Mouse (Mus musculus) cerebellum, adult 11-12 months (tissue): Measurements from ENCODE around the gene Prkd2.

Source experiments
- DNase-seq: peaks from one replicate; pipeline ENCODE4 v3.0.0; 2022

Gene Prkd2

DNA sequence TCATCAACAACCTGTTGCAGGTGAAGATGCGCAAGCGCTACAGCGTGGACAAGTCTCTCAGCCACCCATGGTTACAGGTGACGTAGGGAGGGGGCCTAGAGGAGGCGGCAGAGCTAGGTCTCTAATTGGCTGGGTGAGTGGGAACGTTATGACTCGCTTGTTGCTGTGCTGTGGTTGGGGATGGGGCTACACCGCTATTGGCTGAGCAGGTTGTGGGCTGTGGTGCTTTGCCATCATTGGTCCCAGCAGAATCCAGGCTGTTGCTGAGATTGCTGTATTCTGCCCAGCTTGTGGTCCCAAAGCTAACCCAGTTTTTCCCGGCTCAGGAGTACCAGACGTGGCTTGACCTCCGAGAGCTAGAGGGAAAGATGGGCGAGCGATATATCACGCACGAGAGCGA lies 26.8 kb downstream of the Prkd2 start:
- DNase-seq = peak; percentile 98

DNA sequence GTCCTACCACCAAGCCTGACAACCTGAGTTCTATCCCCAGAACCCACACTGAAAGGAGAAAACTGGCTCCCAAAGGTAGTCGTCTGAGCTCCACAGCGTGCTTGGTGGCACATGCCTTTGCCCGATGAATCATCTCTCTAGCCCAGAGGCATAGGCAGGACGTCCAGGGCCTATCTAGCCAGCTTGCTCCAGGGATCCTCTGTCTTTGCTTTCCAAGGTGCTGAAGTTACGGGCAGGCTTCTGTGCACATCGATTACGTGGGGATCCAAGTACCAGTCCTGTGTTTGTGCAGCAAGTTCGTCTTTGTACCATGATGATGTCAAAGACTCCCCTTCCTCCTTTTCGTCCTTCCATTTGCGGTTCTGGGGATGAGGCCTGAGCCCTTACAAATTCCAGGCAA lies 28.9 kb downstream of the Prkd2 start:
- DNase-seq = no peak

DNA sequence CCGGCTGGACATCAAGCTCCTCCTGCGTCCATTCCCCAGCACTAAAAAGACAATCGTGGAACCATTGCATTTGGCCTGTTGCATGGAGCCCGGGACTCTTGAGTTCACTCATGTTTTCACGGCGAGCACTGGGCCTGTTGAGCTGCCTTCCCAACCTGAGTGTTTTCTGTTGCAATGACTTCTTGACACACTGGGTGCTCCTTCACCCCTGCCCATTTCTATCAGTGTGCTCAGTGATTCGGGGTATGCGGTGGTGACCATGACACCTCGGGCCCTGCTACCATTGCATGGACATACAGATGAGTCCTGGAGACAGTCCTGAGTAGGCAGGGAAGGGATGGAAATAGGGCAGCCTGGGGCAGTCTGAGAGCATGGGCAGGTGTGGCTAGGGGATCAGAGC lies 29.8 kb downstream of the Prkd2 start:
- DNase-seq = no peak

GRCm38 (mm10) chr7:16873392-16873791 lies 30.7 kb downstream of the Prkd2 start:
- DNase-seq = peak; percentile 57

GRCm38 (mm10) chr7:16874190-16874589 lies 31.5 kb downstream of the Prkd2 start:
- DNase-seq = peak; percentile 82

GRCm38 (mm10) chr7:16874756-16875309 lies 32.1 kb downstream of the Prkd2 start:
- peak; percentile 100 for DNase-seq

- DNase-seq = no peak
Observed at GRCm38 (mm10) chr7:16875310-16875325, 32.4 kb downstream of the Prkd2 start, which contains the start of gene Dact3. TSS of gene Dact3 (plus strand) at chr7:16875317.

- no peak for DNase-seq
Observed at GRCm38 (mm10) chr7:16875326-16875725, 32.6 kb downstream of the Prkd2 start.

GRCm38 (mm10) chr7:16876006-16876405 lies 33.3 kb downstream of the Prkd2 start:
- peak; percentile 43 for DNase-seq

GRCm38 (mm10) chr7:16876608-16877007 lies 33.9 kb downstream of the Prkd2 start:
- peak; percentile 80 for DNase-seq

DNA sequence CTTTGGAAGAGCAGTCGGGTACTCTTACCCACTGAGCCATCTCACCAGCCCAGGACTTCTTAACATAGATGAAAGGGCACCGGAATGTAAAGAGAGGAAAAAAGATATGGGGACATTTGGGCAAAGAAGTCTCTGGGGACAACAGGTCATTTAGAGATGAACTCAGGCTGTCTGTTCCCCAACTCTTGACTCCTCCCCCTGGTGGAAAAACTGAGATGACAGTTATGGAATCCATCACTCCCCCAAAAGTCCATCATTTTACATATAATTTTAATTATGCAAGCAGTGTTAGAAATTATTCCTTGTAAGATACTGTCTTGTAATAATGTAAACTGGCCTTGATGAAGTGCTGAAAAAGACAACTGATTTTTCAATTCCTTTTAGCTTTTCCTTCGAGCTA lies 35.0 kb downstream of the Prkd2 start:
- no peak for DNase-seq

DNA sequence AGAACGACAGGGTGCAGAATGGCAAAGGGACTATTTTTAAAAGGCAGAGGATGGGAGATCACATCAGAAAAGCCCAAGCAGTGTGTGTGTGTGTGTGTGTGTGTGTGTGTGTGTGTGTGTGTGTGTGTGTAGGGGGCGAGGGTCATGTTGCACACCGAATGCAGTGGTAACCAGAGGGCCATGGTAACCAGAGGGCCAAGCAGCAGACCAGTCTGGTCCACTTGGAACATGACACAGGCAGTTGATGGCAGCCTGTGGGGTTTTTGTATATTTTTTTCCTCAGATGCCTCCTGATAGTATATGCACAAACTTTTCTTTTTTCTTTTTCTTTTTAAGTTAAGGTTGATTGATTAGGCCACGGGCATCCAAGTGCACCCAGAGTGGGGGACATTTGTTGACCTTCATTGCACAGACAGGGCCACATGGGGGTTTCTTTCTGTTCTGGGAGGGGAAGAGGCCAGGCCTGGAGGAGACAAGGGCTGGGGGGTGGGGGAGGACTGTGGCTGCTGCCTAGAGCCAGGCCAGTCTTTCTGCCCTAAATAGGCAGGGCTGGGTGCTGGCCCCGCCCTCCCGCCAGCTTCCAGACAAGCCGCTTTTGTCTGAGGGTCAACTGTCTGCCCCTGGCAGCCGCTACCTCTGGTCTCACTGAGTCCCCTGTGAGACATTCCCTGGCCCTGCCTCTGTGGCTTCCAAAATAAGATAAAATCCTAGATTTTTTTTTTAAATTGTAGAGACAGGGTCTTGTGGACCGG lies 37.3 kb downstream of the Prkd2 start:
- no peak for DNase-seq

GRCm38 (mm10) chr7:16880615-16881014 lies 37.9 kb downstream of the Prkd2 start:
- DNase-seq = no peak

DNA sequence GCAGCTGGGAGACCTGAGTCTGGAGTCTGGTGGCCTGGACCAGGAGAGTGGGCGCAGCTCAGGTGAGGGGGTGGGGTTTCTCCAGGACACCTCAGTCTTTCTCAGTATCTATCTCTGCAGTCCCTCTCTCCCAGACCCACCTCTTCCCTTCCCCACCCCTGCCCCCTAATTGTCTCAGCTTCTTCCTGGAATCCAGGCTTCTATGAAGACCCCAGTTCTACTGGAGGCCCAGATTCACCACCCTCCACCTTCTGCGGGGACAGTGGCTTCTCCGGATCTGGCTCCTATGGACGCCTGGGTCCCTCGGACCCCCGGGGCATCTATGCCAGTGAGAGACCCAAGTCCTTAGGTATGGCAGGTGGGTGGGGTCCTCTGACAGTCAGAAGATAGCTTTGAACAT lies 40.5 kb downstream of the Prkd2 start:
- DNase-seq = peak; percentile 31

DNA sequence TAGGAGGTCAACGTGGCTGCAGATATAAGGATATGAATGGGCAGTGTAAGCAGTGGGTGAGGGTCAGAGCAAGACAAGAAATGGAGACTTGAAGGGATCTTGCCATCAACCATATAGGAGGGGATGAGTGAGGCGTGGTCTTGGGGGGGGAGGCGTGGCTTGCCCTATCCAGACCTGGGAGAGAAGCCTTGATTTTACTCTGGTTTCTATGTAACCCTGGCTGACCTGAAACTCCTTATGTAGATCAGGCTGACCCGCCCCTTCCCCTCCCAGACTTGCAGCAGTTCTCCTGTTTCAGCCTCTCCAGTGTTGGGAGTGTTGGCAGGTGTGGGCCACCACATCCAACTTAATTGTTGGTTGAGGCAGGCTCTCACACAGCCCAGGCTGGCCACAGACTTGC lies 41.6 kb downstream of the Prkd2 start:
- DNase-seq = no peak

DNA sequence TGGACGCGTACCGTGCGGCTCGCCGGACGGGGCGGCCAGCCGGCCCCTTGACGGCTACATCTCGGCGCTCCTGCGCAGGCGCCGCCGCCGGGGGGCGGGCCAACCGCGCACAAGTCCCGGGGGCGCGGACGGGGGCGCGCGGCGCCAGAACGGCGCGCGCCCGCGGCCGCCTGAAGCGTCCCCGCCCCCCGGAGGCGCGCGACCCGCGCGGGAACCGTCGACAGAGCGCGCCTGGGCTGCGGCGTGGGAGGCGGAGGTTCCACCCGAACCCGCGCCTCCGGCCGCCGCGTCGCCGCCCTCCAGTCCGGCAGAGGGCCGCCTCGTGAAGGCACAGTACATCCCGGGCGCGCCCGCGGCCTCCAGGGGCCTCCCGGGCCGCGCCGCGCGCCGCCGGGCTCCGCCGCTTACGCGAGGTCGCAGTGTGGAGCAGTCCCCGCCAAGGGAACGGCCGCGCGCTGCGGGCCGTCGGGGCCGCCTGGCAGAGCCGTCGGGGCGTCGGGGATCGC lies 42.6 kb downstream of the Prkd2 start:
- DNase-seq = no peak

DNA sequence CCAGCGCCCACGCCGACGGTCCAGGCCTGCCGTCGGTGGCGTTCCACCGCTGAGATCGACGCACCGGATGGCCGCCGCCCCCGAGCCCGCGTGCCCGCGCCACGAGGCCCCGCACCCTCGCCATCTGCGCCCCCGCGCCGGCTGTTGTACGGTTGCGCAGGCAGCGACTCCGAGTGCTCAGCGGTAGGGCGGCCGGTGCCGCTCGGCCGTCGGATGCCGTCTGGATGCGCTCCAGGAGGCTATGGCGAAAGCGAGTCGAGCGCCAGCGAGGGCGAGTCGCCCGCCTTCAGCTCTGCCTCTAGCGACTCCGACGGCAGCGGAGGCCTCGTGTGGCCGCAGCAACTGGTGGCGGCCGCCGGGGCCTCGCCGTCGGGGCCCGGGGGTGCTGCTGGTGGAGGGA lies 43.2 kb downstream of the Prkd2 start:
- DNase-seq = no peak

- no peak for DNase-seq
Observed at GRCm38 (mm10) chr7:16890536-16890935, 47.8 kb downstream of the Prkd2 start.

DNA sequence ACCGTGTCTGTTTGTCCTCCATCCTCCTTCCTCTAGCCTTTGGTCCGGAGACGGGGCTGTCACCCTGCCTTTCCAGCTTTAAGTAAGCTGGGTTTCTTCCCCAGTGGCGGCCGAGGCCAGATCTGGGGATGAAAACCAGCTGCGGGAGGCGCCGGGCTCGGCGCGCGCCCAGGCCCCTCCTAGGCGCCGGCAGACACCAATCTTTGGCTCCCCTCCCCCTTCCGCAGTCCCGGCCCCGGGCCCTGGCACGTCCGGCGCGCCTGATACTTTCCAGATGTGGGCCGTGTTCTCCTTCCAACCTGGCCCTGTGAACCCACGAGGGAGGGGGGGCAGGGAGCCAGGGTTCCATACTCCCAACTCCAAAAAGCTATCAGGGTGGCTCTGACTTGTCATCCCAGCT lies 48.2 kb downstream of the Prkd2 start:
- DNase-seq = no peak

GRCm38 (mm10) chr7:16891641-16892351 lies 49.1 kb downstream of the Prkd2 start, which contains the start of gene Gng8:
TSS of gene Gng8 (plus strand) at chr7:16891786.
- peak; percentile 80 for DNase-seq

DNA sequence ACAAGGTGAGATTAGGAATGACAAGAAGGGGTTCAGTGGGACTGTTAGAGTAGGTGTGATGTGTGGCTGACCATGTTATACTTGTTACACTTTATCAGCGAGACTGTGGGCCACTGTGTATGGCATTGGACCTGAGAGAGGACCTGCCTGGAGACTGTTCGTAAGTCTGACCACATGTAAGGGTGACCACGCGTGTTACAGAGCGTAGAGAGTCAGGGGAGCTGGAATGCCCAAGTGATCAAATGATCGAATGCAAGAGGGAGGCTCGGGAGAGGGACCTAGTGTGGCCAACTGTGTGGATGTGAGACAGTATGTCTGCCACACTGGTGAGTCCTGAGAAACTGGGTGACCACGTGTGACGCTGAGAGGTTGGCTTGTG lies 49.6 kb downstream of the Prkd2 start:
- no peak for DNase-seq

GRCm38 (mm10) chr7:16893612-16894011 lies 50.9 kb downstream of the Prkd2 start:
- DNase-seq = peak; percentile 53

- DNase-seq = peak; percentile 62
Observed at GRCm38 (mm10) chr7:16894279-16894678, 51.6 kb downstream of the Prkd2 start.

DNA sequence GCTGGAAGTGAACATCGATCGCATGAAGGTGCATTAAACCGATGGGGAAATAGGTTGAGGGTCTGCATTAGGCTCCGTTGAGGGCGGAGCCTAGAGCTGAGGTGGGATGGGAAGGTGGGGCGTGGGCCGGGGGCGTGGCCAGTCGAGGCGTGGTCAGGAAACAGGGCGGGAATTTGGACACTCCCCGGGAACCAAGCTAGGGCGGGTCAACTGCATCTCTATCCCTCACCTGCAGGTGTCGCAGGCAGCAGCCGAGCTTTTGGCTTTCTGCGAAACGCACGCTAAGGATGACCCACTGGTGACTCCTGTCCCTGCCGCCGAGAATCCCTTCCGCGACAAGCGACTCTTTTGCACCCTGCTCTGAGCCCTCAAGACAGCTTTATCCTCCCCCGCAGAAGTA lies 52.3 kb downstream of the Prkd2 start:
- peak; percentile 87 for DNase-seq

- no peak for DNase-seq
Observed at GRCm38 (mm10) chr7:16895511-16895910, 52.8 kb downstream of the Prkd2 start.
